Mouse (Mus musculus) heart, embryonic 10.5 days (tissue): ENCODE results near the gene Sdhd. TPM values are rescaled to one million over a fixed set of nuclear protein-coding genes. Genes with fewer than 3 reads are reported as not detected.
A peak's percentile ranks its signal among the peaks of the same experiment; 100 is the strongest.
"Not testable (repeated sequence)": the region's sequence is repeated elsewhere in the genome, so short reads cannot be mapped to it uniquely, and the experiment has no call there.

ENCODE experiments used
- DNase-seq: peaks from one replicate; pipeline ENCODE4 v3.0.0-alpha.2; 2017; ENCODE audit warnings: low spot score
- H3K27ac ChIP-seq: fragments of 300-500 bp; sonication (generic); 2 replicates; pipeline ENCODE4 v1.5.1; 2016; ENCODE audit warnings: mild to moderate bottlenecking
- H3K27me3 ChIP-seq: fragments of 300-500 bp; sonication (generic); 2 replicates; pipeline ENCODE4 v1.6.1; 2016; ENCODE audit warnings: mild to moderate bottlenecking; ENCODE audit not compliant: poor library complexity, insufficient read depth, severe bottlenecking
- H3K36me3 ChIP-seq: fragments of 300-500 bp; sonication (generic); 2 replicates; pipeline ENCODE4 v1.6.1; 2016; ENCODE audit warnings: mild to moderate bottlenecking, moderate library complexity
- H3K4me1 ChIP-seq: fragments of 300-500 bp; sonication (generic); 2 replicates; pipeline ENCODE4 v1.6.1; 2016; ENCODE audit warnings: mild to moderate bottlenecking
- H3K4me3 ChIP-seq: fragments of 300-500 bp; sonication (generic); 2 replicates; pipeline ENCODE4 v1.5.1; 2016; ENCODE audit warnings: mild to moderate bottlenecking, moderate library complexity
- H3K9me3 ChIP-seq: fragments of 300-500 bp; sonication (generic); 2 replicates; pipeline ENCODE4 v1.6.1; 2016; ENCODE audit warnings: mild to moderate bottlenecking, moderate library complexity
- WGBS: fragments of 180-500 bp; shearing (Covaris S2); methylation state at CpG from one replicate; pipeline ENCODE4 v1.1.7; 2016; 5-methylcytosine and 5-hydroxymethylcytosine counted together
- polyA plus RNA-seq: library from polyadenylated mRNA; unstranded; fragments of >200 nt; fragmentation: Nextera tagmentation; extraction: Ambion mirVana; gene quantifications from 2 replicates; pipeline ENCODE4 v1.2.1, GENCODE M21; 2016

The Sdhd gene
- 552 and 673 TPM in 2 replicates for polyA plus RNA-seq

- WGBS = under 1% methylated on average over 48 of the region's 48 CpGs
Measured at GRCm38 (mm10) chr9:50603189-50603997, at the start of gene Sdhd, which contains the start of gene Timm8b. Gene Sdhd, minus strand, starts transcription at chr9:50603812. Gene Timm8b, plus strand, starts transcription at chr9:50603910.

GRCm38 (mm10) chr9:50650503-50650902 is 46.9 kb upstream of the Sdhd start:
- Histone ChIP-seq H3K27ac (no peak overlapping the region), H3K4me1 (no peaks in the 10 kb centered on the region), H3K9me3 (no peaks in the 10 kb centered on the region), H3K36me3 (peaks cover 95% of the 10 kb centered on the region), H3K27me3 (no peaks in the 10 kb centered on the region), H3K4me3 (no peak overlapping the region)
- WGBS = 93% methylated on average over 10 of the region's 10 CpGs
- DNase-seq = peak; percentile 82

More at GRCm38 (mm10) chr9:50603189-50603997, at the start of gene Sdhd, which contains the start of gene Timm8b:
- Histone ChIP-seq H3K36me3 (peaks cover 52% of the 10 kb centered on the region), H3K4me3 (peak within 1 kb of the TSS; percentile 68), H3K27me3 (no peaks in the 10 kb centered on the region), H3K4me1 (peaks cover 25% of the 10 kb centered on the region), H3K27ac (peak within 1 kb of the TSS; percentile 89), H3K9me3 (no peaks in the 10 kb centered on the region)
- peak; percentile 98 for DNase-seq

- DNase-seq = no peak
- H3K36me3 ChIP-seq = peaks cover 93% of the 10 kb centered on the region
- H3K4me1 ChIP-seq = no peaks in the 10 kb centered on the region
- H3K9me3 ChIP-seq = no peaks in the 10 kb centered on the region
- H3K27ac ChIP-seq = no peak overlapping the region
- no peak overlapping the region for H3K4me3 ChIP-seq
- no peaks in the 10 kb centered on the region for H3K27me3 ChIP-seq
- 81% methylated on average over 10 of the region's 10 CpGs for WGBS
Measured at GRCm38 (mm10) chr9:50646826-50647370, 43.3 kb upstream of the Sdhd start.

- WGBS = 93% methylated on average over 11 of the region's 11 CpGs
- Histone ChIP-seq H3K36me3 (peaks cover 66% of the 10 kb centered on the region), H3K27me3 (no peaks in the 10 kb centered on the region)
Measured at GRCm38 (mm10) chr9:50634270-50634669, 30.7 kb upstream of the Sdhd start.

GRCm38 (mm10) chr9:50633059-50633458 is 29.4 kb upstream of the Sdhd start:
- H3K36me3 ChIP-seq = peaks cover 55% of the 10 kb centered on the region
- no peak for DNase-seq

More at GRCm38 (mm10) chr9:50634270-50634669, 30.7 kb upstream of the Sdhd start:
- no peaks in the 10 kb centered on the region for H3K4me1 ChIP-seq
- no peaks in the 10 kb centered on the region for H3K9me3 ChIP-seq
- DNase-seq = no peak
- no peak overlapping the region for H3K4me3 ChIP-seq
- H3K27ac ChIP-seq = no peak overlapping the region

GRCm38 (mm10) chr9:50632016-50632688 is 28.5 kb upstream of the Sdhd start:
- Histone ChIP-seq H3K36me3 (peaks cover 46% of the 10 kb centered on the region), H3K4me3 (no peak overlapping the region), H3K27me3 (no peaks in the 10 kb centered on the region), H3K9me3 (no peaks in the 10 kb centered on the region), H3K4me1 (no peaks in the 10 kb centered on the region), H3K27ac (no peak overlapping the region)
- no peak for DNase-seq
- 89% methylated on average over 6 of the region's 6 CpGs for WGBS

More at GRCm38 (mm10) chr9:50633059-50633458, 29.4 kb upstream of the Sdhd start:
- Histone ChIP-seq H3K4me1 (no peaks in the 10 kb centered on the region), H3K9me3 (no peaks in the 10 kb centered on the region), H3K27ac (no peak overlapping the region), H3K4me3 (no peak overlapping the region), H3K27me3 (no peaks in the 10 kb centered on the region)
- WGBS = 64% methylated on average over 2 of the region's 2 CpGs

GRCm38 (mm10) chr9:50630903-50631302 is 27.3 kb upstream of the Sdhd start:
- not testable (repeated sequence) for H3K9me3 ChIP-seq, H3K27me3 ChIP-seq, DNase-seq, H3K4me3 ChIP-seq, H3K27ac ChIP-seq, H3K4me1 ChIP-seq
- WGBS = 88% methylated on average over 6 of the region's 8 CpGs
- peaks cover 33% of the 10 kb centered on the region for H3K36me3 ChIP-seq

GRCm38 (mm10) chr9:50617794-50618330 is 14.2 kb upstream of the Sdhd start:
- no peaks in the 10 kb centered on the region for H3K27me3 ChIP-seq
- no peaks in the 10 kb centered on the region for H3K9me3 ChIP-seq
- H3K36me3 ChIP-seq = peaks cover 23% of the 10 kb centered on the region
- peak overlapping the region; percentile 91 for H3K4me3 ChIP-seq
- H3K4me1 ChIP-seq = peaks cover 10% of the 10 kb centered on the region
- no peak overlapping the region for H3K27ac ChIP-seq
- no peak for DNase-seq
- WGBS = 62% methylated on average over 9 of the region's 9 CpGs

- peak; percentile 94 for DNase-seq
- under 1% methylated on average over 81 of the region's 81 CpGs for WGBS
- Histone ChIP-seq H3K27me3 (no peaks in the 10 kb centered on the region), H3K36me3 (peaks cover 32% of the 10 kb centered on the region), H3K4me3 (peak within 1 kb of the TSS; percentile 91), H3K4me1 (peaks cover 10% of the 10 kb centered on the region), H3K9me3 (no peaks in the 10 kb centered on the region), H3K27ac (peak within 1 kb of the TSS; percentile 94)
Measured at GRCm38 (mm10) chr9:50616766-50617603, 13.4 kb upstream of the Sdhd start, which contains the start of the genes Pih1d2 and Nkapd1. Gene Pih1d2, plus strand, starts transcription at chr9:50617321. Gene Nkapd1, minus strand, starts transcription at chr9:50617464.

GRCm38 (mm10) chr9:50616161-50616560 is 12.5 kb upstream of the Sdhd start:
- peaks cover 10% of the 10 kb centered on the region for H3K4me1 ChIP-seq
- no peak for DNase-seq
- H3K4me3 ChIP-seq = peak overlapping the region; percentile 91
- WGBS = 42% methylated on average over 11 of the region's 11 CpGs
- no peaks in the 10 kb centered on the region for H3K27me3 ChIP-seq
- H3K9me3 ChIP-seq = no peaks in the 10 kb centered on the region
- peaks cover 39% of the 10 kb centered on the region for H3K36me3 ChIP-seq
- peak overlapping the region; percentile 94; the same call in 1 of the 2 replicates for H3K27ac ChIP-seq

GRCm38 (mm10) chr9:50612115-50612514 is 8.5 kb upstream of the Sdhd start:
- Histone ChIP-seq H3K9me3 (no peaks in the 10 kb centered on the region), H3K4me3 (no peak overlapping the region), H3K27me3 (no peaks in the 10 kb centered on the region), H3K4me1 (peaks cover 8% of the 10 kb centered on the region), H3K27ac (no peak overlapping the region), H3K36me3 (peaks cover 78% of the 10 kb centered on the region)
- DNase-seq = no peak
- WGBS = 88% methylated on average over 4 of the region's 4 CpGs

GRCm38 (mm10) chr9:50604338-50604737 is 726 bp upstream of the Sdhd start:
- WGBS = 4% methylated on average over 6 of the region's 6 CpGs
- Histone ChIP-seq H3K27ac (peak overlapping the region; percentile 89), H3K4me1 (peaks cover 25% of the 10 kb centered on the region), H3K36me3 (peaks cover 51% of the 10 kb centered on the region), H3K9me3 (no peaks in the 10 kb centered on the region), H3K27me3 (no peaks in the 10 kb centered on the region), H3K4me3 (peak overlapping the region; percentile 68)
- no peak for DNase-seq
